Mouse (Mus musculus): Measurements from ENCODE around the gene Polk.

GRCm38 (mm10) chr13:96511893-96512292 lies 30.5 kb downstream of the Polk start:
- TF ChIP-seq CTCF (conservative IDR thresholded peaks at IDR 0.05; ENCODE audit: low read length): no peak
- TF ChIP-seq POU5F1 (IDR thresholded peaks at IDR 0.05; ENCODE audit: borderline replicate concordance, low read length): no peak
- no peak for TF ChIP-seq NANOG (IDR thresholded peaks at IDR 0.05; ENCODE audit: borderline replicate concordance, low read length)

Data from E14TG2a.4 (cell line).